Mouse (Mus musculus) neutrophil, adult 65 days (primary cell): Measurements from ENCODE around the gene Kcnrg. TPM values are rescaled to one million over a fixed set of nuclear protein-coding genes. Genes with fewer than 3 reads are reported as not detected.

Source experiments
- total RNA-seq: library from RNA; stranded (reverse); gene quantifications from 2 replicates; pipeline ENCODE4 v1.2.4, GENCODE M21; 2023

Gene Kcnrg
- 0.29 TPM in 1 of 2 replicates, not detected in the other for total RNA-seq

DNA sequence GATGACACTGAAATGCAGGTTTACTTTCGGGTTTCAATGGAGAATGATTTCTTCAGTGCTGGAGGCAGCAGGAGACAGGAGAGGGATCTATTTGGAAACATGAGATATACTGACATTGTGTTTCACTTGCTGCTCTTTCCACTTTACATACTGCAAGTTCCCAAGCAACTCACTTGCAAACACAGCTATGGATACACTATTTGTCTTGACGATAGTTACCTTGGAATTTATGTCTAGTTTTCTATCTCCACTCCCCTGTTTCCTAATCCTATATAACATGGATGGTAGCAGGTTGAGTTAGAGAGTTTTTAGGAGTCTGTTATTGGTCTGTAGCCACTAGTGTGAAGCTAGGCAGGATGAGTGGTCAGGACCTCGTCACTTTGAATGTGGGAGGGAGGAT is at the start of gene Kcnrg:
Gene Kcnrg (plus strand): TSS at position 301 of the 400 bp plus-strand sequence.

DNA sequence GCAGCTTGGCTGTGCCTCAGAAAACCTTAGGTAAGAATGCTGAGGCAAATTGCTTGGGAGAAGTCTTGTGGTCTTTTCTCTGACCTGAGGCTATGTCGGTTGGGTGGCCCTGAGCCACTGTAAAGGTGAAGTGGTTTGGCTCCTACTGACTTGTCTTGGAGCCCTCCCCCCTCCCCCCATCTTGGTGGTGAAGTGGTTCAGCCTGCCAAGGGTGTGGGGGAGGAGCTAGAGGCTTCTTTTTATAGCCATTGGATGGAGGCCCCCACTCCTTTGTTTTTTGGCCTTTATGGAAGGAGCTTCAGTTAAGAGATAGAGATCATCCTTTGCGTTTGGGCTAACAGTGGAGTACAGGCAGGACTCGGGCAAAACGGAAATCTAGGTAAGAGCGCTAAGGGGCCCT is 9.3 kb upstream of the Kcnrg start, which contains the start of gene Trim13:
Gene Trim13 (plus strand): TSS at position 280 of the 400 bp plus-strand sequence.

Other genes starting within 250 kb of the Kcnrg start
- gene Ebpl, start 247.0 kb upstream of the Kcnrg start, total RNA-seq, result 0.32 and 0.92 TPM in 2 replicates
- gene Kpna3, start 167.6 kb upstream of the Kcnrg start, total RNA-seq, result 12.9 and 18.6 TPM in 2 replicates
- gene Spryd7, start 50.6 kb upstream of the Kcnrg start, total RNA-seq, result 2.2 TPM in 2 replicates
- gene Trim13, start 9.2 kb upstream of the Kcnrg start, total RNA-seq, result 4.7 and 7.2 TPM in 2 replicates